Mouse (Mus musculus) forebrain, postnatal 0 days (tissue): ENCODE results near the gene Gm5615. TPM values are rescaled to one million over a fixed set of nuclear protein-coding genes. Genes with fewer than 3 reads are reported as not detected.

Source experiments
- ATAC-seq: fragments of 200-750 bp; cut with Nextera tagmentation; 2 replicates; pipeline ENCODE4 v1.8.0; 2017; ENCODE audit warnings: mild to moderate bottlenecking, moderate library complexity
- DNase-seq: peaks from one replicate; pipeline ENCODE4 v3.0.0-alpha.2; 2015
- H3K27ac ChIP-seq: fragments of 300-500 bp; sonication (generic); 2 replicates; pipeline ENCODE4 v1.5.1; 2014; ENCODE audit warnings: low read depth, mild to moderate bottlenecking, antibody characterized with exemption, low read length, moderate library complexity, mixed read lengths
- H3K27me3 ChIP-seq: fragments of 300-500 bp; sonication (generic); 2 replicates; pipeline ENCODE4 v1.6.1; 2014; ENCODE audit warnings: mild to moderate bottlenecking, low read length, mixed read lengths; ENCODE audit not compliant: insufficient read depth
- H3K36me3 ChIP-seq: fragments of 300-500 bp; sonication (generic); 2 replicates; pipeline ENCODE4 v1.6.1; 2014; ENCODE audit warnings: mild to moderate bottlenecking, moderate library complexity; ENCODE audit not compliant: insufficient read depth
- H3K4me1 ChIP-seq: fragments of 300-500 bp; sonication (generic); 2 replicates; pipeline ENCODE4 v1.6.1; 2014; ENCODE audit warnings: antibody characterized with exemption; ENCODE audit not compliant: insufficient read depth
- H3K4me2 ChIP-seq: fragments of 300-500 bp; sonication (generic); 2 replicates; pipeline ENCODE4 v1.6.1; 2014; ENCODE audit warnings: low read depth, mild to moderate bottlenecking, moderate library complexity
- H3K4me3 ChIP-seq: fragments of 300-500 bp; sonication (generic); 2 replicates; pipeline ENCODE4 v1.5.1; 2014; ENCODE audit warnings: low read depth, low read length, mixed read lengths
- H3K9ac ChIP-seq: fragments of 300-500 bp; sonication (generic); 2 replicates; pipeline ENCODE4 v1.6.1; 2014; ENCODE audit warnings: mild to moderate bottlenecking
- H3K9me3 ChIP-seq: fragments of 300-500 bp; sonication (generic); 2 replicates; pipeline ENCODE4 v1.6.1; 2016; ENCODE audit warnings: low read length
- CTCF ChIP-seq: sonication (generic); IDR thresholded peaks from 2 replicates; pipeline ENCODE4 v1.5.1; 2016; ENCODE audit warnings: antibody characterized with exemption, control low read depth, low read depth
- WGBS: fragments of 180-500 bp; shearing (Covaris S2); extraction: QIAGEN DNeasy Blood & Tissue Kit; methylation state at CpG from one replicate; pipeline ENCODE4 v1.1.7; 2014; 5-methylcytosine and 5-hydroxymethylcytosine counted together
- polyA plus RNA-seq: library from polyadenylated mRNA; unstranded; fragments of >200 nt; fragmentation: Nextera tagmentation; extraction: Ambion mirVana; gene quantifications from 2 replicates; pipeline ENCODE4 v1.2.1, GENCODE M21; 2015
- total RNA-seq: library from RNA; depleted of rRNA; stranded (reverse); fragments of >200 nt; gene quantifications from 2 replicates; pipeline ENCODE4 v1.2.3, GENCODE M21; 2014; rRNA removed

Gene Gm5615
- total RNA-seq (not detected in 2 replicates), polyA plus RNA-seq (not detected in 2 replicates)

DNA sequence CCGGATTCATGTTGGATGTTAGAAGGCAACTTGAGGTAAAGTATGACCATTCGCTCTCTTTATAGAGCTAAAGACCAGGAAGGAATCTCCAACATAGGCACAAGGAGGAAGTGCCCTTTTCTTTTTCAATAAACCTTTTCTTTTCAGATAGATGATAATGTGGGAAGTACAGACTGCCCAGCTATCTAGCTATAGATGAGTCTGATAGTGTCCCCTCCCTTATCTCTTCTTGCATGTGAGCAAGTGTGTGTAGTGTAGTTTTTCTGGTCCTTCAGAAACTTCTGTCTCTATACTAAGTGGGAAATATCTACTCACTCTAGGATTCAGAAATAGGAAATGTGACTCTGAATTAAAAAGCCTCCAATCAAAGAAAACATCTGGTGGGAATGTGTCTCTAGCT, at the start of gene Gm5615:
Gm5615 (minus strand) TSS at position 101 of the 400 bp plus-strand sequence.
- 85% methylated on average over 2 of the region's 2 CpGs for WGBS
- no peak within 1 kb of the TSS for H3K27ac ChIP-seq
- ATAC-seq: no peak

GRCm38 (mm10) chr9:36582535-36582934, 40.8 kb upstream of the Gm5615 start, which contains the start of gene Gm17689:
TSS of gene Gm17689 (minus strand) at chr9:36582635.
- no peak for DNase-seq
- 55% methylated on average over 1 of the region's 1 CpGs for WGBS

More for the DNA sequence above, at the start of gene Gm5615:
- Histone ChIP-seq H3K27me3 (no peaks in the 10 kb centered on the region), H3K4me2 (no peak within 1 kb of the TSS), H3K36me3 (no peaks in the 10 kb centered on the region), H3K4me1 (no peaks in the 10 kb centered on the region), H3K9ac (no peak within 1 kb of the TSS), H3K4me3 (no peak within 1 kb of the TSS), H3K9me3 (no peaks in the 10 kb centered on the region)
- DNase-seq: no peak
- TF ChIP-seq CTCF: no peak

GRCm38 (mm10) chr9:36504211-36504610, 37.6 kb downstream of the Gm5615 start:
- Histone ChIP-seq H3K27ac (no peak overlapping the region), H3K27me3 (no peaks in the 10 kb centered on the region), H3K9ac (no peak overlapping the region), H3K4me3 (no peak overlapping the region), H3K4me1 (no peaks in the 10 kb centered on the region), H3K9me3 (0 out of 2 replicates have a peak, but pooled peaks cover 3% of the 10 kb centered on the region), H3K4me2 (no peak overlapping the region), H3K36me3 (no peaks in the 10 kb centered on the region)
- no peak for TF ChIP-seq CTCF
- 81% methylated on average over 5 of the region's 5 CpGs for WGBS
- ATAC-seq: no peak
- no peak for DNase-seq

More at GRCm38 (mm10) chr9:36582535-36582934, 40.8 kb upstream of the Gm5615 start, which contains the start of gene Gm17689:
- no peak within 1 kb of the TSS for H3K4me2 ChIP-seq
- H3K27me3 ChIP-seq: no peaks in the 10 kb centered on the region
- H3K36me3 ChIP-seq: no peaks in the 10 kb centered on the region
- H3K4me1 ChIP-seq: no peaks in the 10 kb centered on the region
- TF ChIP-seq CTCF: no peak
- H3K9me3 ChIP-seq: 0 out of 2 replicates have a peak, but pooled peaks cover 5% of the 10 kb centered on the region
- no peak within 1 kb of the TSS for H3K9ac ChIP-seq
- H3K4me3 ChIP-seq: no peak within 1 kb of the TSS
- no peak for ATAC-seq
- H3K27ac ChIP-seq: no peak within 1 kb of the TSS

DNA sequence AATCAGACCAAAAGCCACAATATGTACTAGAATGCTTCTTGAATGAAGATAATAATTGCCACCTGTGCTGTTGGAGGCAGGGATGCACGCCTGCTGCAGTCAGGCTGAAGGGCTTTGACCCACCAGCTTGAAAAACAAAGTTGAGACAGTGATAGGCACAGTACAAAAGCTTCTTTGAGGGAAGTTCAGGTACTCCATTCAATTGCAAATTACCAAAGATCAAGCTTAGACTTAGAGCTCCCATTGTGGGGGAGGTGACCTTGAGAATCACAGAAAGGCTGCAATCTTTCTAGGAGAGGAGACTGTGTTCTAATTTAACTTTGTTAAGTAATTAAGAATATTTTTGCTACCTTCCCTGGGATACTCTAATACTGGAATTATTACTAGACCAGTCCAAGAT, 45.9 kb downstream of the Gm5615 start:
- Histone ChIP-seq H3K4me1 (no peaks in the 10 kb centered on the region), H3K9ac (no peak overlapping the region), H3K36me3 (no peaks in the 10 kb centered on the region), H3K27me3 (no peaks in the 10 kb centered on the region), H3K4me3 (no peak overlapping the region), H3K4me2 (no peak overlapping the region), H3K27ac (no peak overlapping the region), H3K9me3 (no peaks in the 10 kb centered on the region)
- 46% methylated on average over 1 of the region's 1 CpGs for WGBS
- no peak for TF ChIP-seq CTCF
- DNase-seq (no peak), ATAC-seq (no peak)

- H3K27ac ChIP-seq: no peak overlapping the region
- TF ChIP-seq CTCF: no peak
- ATAC-seq (no peak), DNase-seq (no peak)
- no peaks in the 10 kb centered on the region for H3K9me3 ChIP-seq
- no peak overlapping the region for H3K4me2 ChIP-seq
- no peak overlapping the region for H3K4me3 ChIP-seq
- no peak overlapping the region for H3K9ac ChIP-seq
- H3K4me1 ChIP-seq: no peaks in the 10 kb centered on the region
- WGBS: 80% methylated on average over 4 of the region's 4 CpGs
- H3K36me3 ChIP-seq: no peaks in the 10 kb centered on the region
- no peaks in the 10 kb centered on the region for H3K27me3 ChIP-seq
These were observed 47.1 kb downstream of the Gm5615 start for GRCm38 (mm10) chr9:36494501-36495220.

Other genes starting within 250 kb of the Gm5615 start
- gene Gm7257, start 110.1 kb downstream of the Gm5615 start, total RNA-seq: not detected in 2 replicates
- not detected in 2 replicates for gene Gm7257, start 110.1 kb downstream of the Gm5615 start, polyA plus RNA-seq
- not detected in 2 replicates for gene Gm9513, start 66.3 kb downstream of the Gm5615 start, total RNA-seq
- not detected in 2 replicates for gene Gm9513, start 66.3 kb downstream of the Gm5615 start, polyA plus RNA-seq
- gene Gm17689, start 40.7 kb upstream of the Gm5615 start, total RNA-seq: not detected in 2 replicates
- gene Gm17689, start 40.7 kb upstream of the Gm5615 start, polyA plus RNA-seq: not detected in 2 replicates
- gene A630095E13Rik, start 101.4 kb upstream of the Gm5615 start, total RNA-seq: not detected in 2 replicates
- not detected in 2 replicates for gene A630095E13Rik, start 101.4 kb upstream of the Gm5615 start, polyA plus RNA-seq
- not detected in 2 replicates for gene Acrv1, start 151.3 kb upstream of the Gm5615 start, total RNA-seq
- gene Acrv1, start 151.3 kb upstream of the Gm5615 start, polyA plus RNA-seq: not detected in 2 replicates
- 3.2 and 5.7 TPM in 2 replicates for gene Chek1, start 185.1 kb upstream of the Gm5615 start, total RNA-seq
- gene Chek1, start 185.1 kb upstream of the Gm5615 start, polyA plus RNA-seq: 3.4 and 3.8 TPM in 2 replicates
- gene Stt3a, start 225.7 kb upstream of the Gm5615 start, total RNA-seq: 39.2 and 53.9 TPM in 2 replicates
- gene Stt3a, start 225.7 kb upstream of the Gm5615 start, polyA plus RNA-seq: 46.8 and 67.5 TPM in 2 replicates